Mouse (Mus musculus) left cerebral cortex, postnatal 36 days (tissue): ENCODE measurements around the gene Nap1l4. TPM values are rescaled to one million over a fixed set of nuclear protein-coding genes. Genes with fewer than 3 reads are reported as not detected.
"Not testable (repeated sequence)": the region's sequence is repeated elsewhere in the genome, so short reads cannot be mapped to it uniquely, and the experiment has no call there.

ENCODE experiments used
- DNase-seq, 2 experiments: peaks; one replicate each; pipeline ENCODE4 v3.0.0; 2021 to 2022; ENCODE audit warnings: low spot score in 2 of 2, mixed read lengths in 1 of 2
- intact Hi-C: fragments of 180-260 bp; cut with DNase I; formaldehyde crosslinking; loops from one replicate; pipeline ENCODE4 v1.15.1; 2025
- total RNA-seq, 2 experiments: library from RNA; stranded (reverse); gene quantifications; 2 replicates each; pipeline ENCODE4 v1.2.3; 2021

Gene Nap1l4
- 100 to 1,000 TPM; 110 to 117 TPM for total RNA-seq

DNA sequence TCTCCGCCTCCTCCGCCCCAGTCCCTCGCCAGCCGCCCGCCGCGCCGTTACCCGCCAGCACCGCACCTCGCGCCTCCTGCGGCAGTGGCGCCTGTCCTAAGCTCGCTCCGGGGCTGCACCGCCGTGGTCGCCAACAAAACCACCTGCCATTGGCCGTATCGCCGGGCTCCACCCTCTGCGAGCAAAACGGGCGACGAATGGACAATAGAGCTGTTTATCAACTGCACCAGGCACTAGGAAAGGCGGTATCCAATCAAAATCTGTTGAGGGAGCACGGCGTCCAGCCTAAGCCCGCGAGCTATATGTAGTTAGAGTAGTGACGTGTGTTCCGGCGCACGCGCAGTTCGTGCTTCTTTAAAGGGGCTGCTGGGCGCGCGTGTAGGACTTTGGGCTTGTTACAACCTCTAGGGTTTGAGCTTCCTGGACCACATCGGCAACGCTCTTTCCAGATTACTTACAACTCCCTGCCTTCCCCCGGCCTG lies at the start of gene Nap1l4:
Gene Nap1l4, minus strand, starts transcription at position 131 of the 482 bp plus-strand sequence.
- DNase-seq = peak; percentile 100
- intact Hi-C loops = no loop called here

DNA sequence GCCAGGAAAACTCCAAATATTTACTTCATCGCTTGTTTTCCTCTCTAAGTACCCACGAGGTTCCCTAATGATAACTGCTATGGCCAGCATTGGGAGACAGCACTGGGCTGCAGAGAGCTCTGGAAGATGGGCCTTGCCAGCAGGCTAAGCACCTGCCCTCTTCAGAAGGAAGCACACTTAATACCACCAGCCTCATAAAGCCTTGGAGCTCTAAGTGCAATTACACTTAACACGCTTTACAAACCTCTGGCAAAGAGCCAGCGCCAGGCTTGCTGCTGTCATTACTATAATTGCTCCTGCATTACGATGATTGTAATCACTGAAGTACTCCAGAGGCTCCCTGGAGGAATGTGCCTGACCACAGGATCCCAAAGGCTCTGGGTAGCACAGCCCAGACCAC lies 46.0 kb upstream of the Nap1l4 start:
- intact Hi-C loops = loop anchor here (5.0 kb wide), 1 partner anchor 167 kb away; no protein-coding TSS in a partner anchor
- DNase-seq = no peak

DNA sequence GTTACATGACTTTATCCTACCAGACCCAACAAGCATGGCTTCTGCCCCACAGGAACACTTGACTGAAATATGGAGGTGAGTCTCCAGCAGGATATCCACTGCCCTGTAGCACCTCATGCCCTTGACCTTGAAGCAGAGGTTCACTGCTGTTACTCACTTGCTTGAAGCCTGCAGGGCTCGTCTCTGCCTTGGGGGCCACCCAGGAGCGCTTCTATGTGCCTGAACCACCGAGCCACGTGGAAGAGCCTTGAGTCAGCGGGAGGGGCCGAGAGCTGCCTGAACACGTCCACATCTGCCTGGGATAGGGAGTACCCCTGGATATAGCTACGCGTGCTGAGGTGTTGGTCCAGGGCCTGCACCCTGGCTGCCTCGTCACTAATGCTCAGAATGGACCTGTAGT lies 43.3 kb upstream of the Nap1l4 start:
- intact Hi-C loops = loop anchor here (5.0 kb wide), 1 partner anchor 170 kb away; no protein-coding TSS in a partner anchor
- no peak for DNase-seq

DNA sequence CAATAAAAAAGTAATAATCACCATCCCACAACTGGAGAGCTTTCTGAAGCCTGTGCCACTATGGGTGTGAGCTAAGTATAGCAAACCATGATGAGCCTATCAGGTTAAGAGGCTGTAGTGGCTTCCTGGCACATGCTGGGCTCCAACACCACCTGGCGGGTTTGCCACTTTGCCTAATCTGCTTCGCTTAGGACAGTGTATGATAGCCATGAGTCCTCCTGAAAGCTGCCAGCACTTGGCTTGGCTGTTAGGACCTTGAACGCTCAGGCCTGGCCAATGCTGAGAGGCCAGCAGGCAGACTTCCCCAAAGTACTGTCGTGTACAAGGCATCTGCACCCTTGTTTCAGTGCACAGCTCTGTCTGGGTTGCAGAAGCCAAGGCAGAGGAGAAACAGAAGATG lies 39.1 kb upstream of the Nap1l4 start:
- intact Hi-C loops = no loop called here
- no peak for DNase-seq

DNA sequence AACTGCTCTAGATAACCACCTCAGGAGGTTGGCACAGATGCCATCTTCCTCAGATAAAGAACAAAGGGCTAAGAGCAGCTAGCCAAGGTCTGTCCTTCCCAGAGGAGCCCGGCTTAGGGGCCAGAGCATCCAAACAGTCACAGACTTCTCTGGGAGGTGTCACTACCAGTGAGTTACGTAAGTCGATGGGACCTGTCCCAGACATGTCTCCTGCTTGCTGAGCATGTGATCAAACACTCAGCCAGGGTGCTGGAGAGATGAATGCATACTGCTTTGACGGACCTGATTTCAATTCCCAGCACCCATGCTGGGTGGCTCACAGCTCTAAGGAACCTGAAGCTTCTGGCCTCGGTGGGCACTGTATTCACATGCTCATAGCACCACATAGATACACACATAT lies 38.7 kb upstream of the Nap1l4 start:
- DNase-seq = no peak

DNA sequence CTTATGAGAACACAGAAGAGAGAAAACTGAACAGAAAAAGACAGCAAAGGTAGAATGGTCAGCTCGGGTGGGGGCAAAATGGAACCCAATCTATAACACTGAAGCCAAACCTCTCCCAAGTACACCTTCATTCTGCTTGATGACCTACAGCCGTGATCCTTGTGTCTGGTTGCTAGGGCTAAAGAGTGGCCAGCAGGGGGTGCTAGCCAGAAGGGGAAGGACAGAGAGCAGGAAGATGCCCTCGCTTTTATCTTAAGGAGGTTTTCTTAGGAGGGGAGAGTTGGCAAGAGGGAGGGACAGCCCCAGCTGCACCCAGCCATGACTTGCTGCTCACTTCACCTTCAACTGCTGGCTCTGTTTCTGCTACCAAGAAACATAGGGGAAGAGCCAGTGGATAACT lies 35.0 kb upstream of the Nap1l4 start:
- peak; percentile 32 to 41 for DNase-seq
- intact Hi-C loops = loop anchor here (5.0 kb wide), 2 partner anchors 113 to 163 kb away; no protein-coding TSS in a partner anchor

More for the DNA sequence above, 38.7 kb upstream of the Nap1l4 start:
- intact Hi-C loops = no loop called here

DNA sequence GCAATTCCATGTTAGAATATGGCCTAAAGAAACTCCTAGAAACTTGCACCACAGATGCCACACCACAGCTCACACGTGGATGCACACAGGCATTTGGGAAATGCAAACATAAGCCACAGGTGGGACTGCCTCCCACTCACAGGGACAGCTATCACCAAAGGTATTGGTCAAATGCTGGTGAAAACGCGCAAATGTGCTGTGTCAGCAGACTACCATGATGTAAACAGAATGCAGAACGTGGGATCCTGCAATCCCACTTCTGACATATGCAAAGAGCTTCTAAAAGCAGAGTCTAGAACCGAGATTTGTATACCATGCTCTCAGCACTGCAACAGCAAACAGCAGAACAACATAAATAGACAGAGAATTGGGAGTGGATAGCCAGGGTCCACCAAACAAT lies 34.1 kb upstream of the Nap1l4 start:
- no peak for DNase-seq
- intact Hi-C loops = loop anchor here (5.0 kb wide), 2 partner anchors 114 to 164 kb away; no protein-coding TSS in a partner anchor

DNA sequence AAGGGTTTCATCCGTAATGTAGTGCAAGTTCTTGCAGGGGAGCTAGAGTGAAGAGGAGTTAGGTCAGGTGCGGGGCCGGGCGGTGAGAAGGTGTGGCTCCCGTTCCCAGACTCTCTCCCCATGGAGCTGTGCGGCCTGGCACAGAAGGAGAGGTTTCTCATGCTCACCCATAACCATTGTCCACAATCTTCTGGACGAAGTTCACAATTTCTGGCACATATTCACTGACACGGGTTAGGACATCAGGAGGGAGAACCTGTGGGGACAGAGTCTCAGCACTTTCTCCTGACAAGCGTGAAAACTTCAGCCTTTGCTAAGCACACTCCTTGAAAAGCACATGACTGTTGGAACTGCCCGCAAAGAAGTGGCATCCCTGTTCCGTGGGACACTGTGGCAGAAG lies 26.8 kb upstream of the Nap1l4 start:
- DNase-seq = no peak
- intact Hi-C loops = no loop called here

DNA sequence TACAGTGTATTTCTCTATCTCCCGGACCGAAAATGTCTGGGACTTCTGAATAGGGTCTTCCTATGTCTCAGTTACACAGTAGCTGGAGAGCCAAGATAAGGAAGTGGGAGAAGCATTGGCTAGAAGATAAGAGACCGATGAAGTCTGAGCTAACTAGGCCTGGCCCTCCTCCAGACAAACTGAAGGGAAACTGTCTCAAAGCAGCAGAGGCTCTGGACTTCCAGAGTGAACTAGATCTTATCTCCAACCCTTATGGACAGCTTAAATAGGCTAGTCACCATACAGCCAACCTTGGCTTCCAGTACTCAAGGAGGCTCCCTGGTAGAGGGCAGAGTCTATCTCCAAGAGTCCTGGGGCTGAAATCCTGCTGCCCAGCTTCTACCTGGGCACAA lies 16.7 kb upstream of the Nap1l4 start:
- DNase-seq = no peak
- intact Hi-C loops = no loop called here

DNA sequence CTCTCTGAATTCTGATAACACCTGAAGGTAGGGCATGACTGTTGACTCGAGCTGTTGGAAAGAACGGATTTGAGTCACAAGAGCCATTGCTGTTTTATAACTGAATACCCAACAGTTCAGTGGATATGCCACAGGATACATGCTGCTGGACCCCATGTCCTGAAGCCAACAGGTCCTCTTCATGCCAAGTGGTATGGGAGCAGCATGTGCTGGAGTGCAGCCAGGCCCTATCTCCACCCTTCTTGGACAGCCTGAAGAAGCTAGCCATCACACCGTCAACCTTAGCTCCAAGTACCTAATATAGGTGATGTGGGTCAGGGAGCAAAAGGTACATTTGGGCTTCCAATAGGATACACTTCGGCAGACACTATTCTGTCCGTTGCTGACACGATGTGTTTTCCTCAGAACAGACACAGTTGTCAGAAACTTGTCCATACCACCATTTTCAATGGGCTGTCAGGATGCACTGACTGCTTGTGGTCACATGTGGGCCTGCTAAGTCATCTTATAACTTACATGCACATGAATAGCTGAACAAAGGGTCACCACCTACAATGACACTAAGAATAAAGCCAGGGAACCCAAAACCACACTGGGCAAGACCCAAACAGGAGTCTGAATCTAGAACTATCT lies 16.2 kb upstream of the Nap1l4 start:
- intact Hi-C loops = no loop called here
- no peak for DNase-seq

DNA sequence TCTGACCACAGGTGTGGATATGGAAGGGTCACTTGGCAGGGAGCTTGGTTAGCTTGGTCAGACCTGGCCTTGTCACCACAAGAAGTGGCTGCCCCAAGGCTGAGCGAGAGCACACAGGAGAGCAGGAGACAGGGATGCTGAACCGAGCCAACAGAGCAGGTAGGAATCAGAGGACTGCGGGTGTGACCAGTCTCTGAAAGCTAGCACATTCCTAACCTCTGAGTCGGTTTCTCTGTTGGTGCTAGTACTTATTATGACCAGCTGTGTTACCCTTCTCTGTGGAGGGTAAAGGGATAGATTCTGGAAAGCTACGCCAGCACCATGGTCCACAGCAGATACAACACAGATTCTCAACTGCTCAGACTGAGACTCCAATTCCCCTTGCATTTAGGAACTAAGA lies 14.9 kb upstream of the Nap1l4 start:
- DNase-seq = no peak
- intact Hi-C loops = no loop called here

DNA sequence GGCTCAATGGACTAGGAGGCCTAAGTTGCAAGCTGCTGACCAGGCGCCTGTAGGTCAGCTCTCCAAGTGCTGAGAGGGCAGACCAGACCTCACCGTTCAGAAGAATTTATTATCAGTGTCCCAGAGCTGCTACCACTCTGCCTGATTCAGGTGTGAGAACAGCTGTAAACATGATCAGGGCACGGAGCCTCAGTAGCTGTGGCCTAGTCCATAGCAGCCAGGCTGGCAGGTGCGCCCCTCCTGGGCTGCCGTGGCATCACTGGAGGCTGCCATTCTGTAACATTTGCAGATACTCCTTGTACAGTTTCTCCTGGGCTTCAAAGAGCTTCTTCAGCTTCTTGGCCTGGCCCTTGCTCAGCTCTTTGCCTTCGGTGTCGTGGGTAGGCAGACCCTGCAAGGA lies 8.7 kb upstream of the Nap1l4 start:
- intact Hi-C loops = no loop called here
- no peak for DNase-seq

DNA sequence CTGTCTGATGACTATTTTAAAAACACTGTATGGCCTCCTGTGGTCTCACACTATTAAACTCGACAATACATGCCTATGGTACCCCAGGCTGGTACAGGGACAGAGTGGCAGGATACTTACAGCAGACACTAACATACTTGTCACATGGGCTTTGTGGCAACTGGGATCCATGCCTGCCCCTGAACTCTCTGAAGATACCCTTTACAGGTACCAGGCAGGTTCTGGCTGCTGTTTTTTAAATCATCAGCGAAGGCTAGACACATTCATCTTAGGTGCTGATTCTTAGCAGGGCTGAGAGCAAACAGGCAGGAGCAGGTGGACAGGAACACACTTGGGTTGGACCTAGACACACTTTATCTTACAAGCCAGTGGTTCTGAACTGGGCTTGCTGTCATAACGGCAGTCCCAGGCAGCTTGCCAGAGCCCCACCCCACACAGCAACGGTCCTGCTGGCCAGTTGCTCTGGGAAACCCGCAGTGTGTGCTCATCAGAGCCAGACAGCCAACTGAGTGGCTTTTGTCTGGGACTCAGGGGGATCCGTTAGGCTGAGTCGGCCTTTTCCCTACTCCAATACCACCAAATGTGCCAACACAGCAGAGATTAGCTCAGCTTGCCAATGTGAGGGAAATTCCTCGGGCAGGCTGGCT lies 8.2 kb upstream of the Nap1l4 start:
- intact Hi-C loops = no loop called here
- no peak for DNase-seq

DNA sequence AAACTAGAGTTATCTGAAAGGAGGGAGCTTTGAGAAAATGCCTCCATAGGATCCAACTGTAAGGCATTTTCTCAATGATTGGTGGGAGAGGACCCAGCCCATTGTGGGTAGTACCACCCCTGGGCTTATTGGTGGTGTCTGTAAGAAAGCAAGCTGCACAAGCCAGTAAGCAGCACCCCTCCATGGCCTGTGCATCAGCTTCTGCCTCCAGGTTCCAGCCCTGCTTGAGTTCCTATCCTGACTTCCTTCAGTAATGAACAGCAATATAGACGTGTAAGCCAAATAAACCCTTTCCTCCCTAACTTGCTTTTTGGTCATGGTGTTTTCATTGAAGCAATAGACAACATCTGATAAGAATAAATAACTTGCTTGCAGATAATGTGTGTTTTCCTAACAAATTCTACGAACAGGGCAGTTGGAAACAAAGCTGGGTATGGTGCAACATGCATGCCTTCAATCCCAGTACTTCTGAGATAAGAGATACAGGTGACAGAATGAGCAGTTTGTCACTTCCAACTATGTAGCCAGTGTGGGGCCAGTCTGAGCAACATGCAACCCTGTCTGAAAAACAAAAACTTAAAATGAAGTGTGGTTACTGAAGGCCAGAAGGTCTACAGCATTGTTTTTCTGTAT lies 798 bp upstream of the Nap1l4 start:
- intact Hi-C loops = no loop called here
- DNase-seq = no peak

DNA sequence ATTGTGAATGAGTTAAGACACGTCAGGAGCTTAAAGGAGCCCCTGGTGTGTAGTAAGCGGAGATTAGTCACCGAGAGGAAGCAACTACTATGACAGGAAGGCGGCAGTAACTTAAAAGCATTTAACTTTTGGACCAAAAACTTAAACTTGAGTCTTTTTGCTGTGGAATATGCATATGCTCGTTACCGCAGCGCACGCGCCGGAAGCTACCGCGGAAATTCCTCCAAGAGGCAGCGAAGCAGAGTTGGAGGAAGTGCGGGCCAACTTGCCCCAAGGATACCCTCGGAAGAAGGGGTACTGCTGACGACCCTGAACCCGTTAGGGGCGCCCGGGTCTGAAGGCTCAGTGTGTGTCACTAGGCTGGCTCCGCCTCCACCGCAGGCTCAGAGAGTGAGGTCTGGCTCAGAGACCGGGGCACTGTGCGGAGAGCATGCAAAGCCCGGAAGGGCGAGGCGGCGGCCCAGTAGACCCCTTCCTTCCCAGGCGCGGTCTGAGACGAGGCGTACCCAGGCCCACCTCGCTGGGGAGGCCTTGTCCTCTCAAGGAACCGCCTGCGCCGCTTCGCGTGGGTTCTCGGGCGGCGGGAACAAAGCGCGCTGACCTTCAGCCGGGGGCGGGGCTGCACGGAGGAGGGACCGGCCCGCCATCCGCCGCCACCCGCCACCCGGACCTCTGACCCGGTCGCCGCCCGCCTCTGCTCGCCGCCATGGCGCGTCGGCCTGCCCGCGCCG lies 510 bp downstream of the Nap1l4 start:
- no peak for DNase-seq
- intact Hi-C loops = no loop called here

DNA sequence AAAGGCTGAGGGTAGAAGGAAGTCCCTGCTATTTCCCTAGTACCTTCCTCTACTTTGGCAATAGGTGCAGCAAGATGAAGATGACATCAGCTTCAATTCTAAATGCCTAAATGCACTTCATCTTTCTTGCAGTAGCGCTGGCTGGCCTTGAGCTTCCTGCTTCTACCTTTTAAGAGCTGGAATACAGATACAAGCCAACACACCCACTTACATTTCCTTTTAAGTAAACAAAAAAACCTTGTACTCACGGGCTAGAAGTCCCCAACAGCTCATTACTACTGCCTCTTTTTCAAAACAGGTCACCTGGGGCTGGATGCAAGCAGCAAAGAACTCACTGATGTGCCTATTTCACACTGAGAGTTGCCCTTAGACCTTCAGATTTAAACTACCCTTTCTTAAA lies 2.4 kb downstream of the Nap1l4 start:
- DNase-seq = no peak
- intact Hi-C loops = no loop called here

DNA sequence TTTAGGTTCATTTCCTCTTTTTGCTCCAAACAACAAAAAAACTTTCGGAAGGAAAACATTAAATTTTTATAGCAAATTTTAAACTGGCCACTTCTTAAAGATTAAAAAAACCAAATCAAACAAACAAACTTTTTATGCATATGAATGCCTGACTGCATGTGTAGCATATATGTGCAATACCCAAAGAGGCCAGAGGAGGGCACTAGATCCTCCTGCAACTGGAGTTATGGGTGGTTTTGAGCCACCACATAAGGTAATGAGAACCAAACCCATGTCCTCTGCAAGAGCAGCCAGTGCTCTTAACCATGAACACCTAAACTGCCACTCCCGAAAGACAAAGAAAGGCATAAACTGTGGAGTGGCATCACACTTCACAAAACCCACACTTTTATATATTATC lies 4.5 kb downstream of the Nap1l4 start:
- no peak for DNase-seq
- intact Hi-C loops = no loop called here

DNA sequence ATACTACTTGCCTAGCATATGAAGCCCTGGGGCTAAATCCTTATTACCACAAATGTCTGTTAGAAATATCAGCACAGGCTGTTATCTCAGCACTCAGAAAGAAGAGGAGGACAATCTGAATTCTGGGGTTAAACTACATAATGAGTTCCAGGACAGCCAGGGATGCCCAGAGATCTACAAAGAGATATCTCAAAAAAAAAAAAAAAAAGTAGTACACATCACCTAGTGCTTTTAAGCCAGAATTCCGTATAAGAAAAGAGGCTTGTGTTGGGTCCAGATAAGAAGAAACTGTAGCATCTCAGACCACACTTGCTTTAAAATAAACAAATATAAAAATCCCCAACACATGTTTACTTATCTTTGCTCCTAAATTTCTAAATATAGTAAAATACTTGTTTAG lies 10.2 kb downstream of the Nap1l4 start:
- intact Hi-C loops = no loop called here
- no peak for DNase-seq

DNA sequence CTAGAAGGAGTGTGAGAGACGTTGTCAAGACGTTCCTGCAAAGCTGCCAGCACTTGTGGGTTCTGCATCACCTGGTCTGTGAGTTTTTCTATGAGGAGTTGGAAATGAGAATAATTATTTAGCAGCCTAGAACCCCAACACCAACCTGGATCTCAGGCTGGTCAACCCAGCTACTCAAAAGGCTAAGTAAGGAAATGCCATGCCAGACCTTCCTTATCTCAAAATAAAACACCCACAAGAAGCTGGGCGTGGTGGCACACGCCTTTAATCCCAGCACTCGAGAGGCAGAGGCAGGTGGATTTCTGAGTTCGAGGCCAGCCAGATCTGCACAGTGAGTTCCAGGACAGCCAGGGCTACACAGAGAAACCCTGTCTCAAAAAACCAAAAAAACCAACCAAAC lies 10.7 kb downstream of the Nap1l4 start:
- DNase-seq, intact Hi-C loops: not testable (repeated sequence)

DNA sequence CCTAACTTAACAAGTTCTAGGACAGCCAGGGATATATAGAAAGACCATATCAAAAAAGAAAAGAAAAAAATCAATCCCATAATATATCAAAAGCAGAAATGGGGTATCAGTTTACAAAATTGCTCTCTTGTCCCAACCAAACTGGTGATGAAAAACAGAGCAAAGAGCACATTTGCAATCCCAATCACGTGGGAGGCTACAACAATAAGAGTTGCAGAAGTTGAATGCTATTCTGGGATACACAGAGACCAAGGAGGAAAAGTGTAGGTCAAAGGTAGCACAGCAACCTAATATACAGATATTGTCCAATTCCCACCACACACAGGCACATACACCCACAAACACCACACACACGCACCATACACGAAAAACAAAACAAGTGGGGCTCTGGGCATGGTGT lies 12.7 kb downstream of the Nap1l4 start:
- intact Hi-C loops = no loop called here
- DNase-seq = no peak
